Mouse (Mus musculus): ENCODE results near the gene Lrrc46.

Gene Lrrc46

DNA sequence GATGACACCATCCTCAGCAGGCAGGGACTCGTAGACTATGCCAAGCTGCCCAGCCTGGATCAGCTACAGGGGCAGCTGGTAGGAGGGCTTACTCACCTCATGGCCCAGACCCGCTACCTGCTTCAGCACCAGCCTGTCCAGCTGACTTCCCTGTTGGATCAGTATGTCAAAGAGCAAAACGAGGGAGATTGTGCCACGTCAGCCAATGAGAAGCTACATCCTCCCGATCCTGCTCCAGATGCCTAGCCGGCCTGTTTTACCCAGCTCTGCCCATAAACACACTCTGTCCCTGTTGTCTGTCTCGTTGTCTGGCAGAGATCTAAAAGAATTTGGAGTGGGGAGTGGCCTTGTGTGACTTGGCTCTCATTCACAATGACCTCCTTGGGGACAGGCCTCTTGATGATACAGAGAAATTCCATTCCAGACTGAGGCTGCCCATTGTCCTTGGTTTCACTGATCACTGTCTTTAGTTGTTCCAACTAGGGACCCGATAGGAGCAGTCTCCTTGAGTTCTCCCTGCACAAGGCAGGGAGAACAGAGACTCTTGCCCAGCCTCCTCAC, 7.0 kb upstream of the Lrrc46 start:
- DNase-seq: no peak

DNA sequence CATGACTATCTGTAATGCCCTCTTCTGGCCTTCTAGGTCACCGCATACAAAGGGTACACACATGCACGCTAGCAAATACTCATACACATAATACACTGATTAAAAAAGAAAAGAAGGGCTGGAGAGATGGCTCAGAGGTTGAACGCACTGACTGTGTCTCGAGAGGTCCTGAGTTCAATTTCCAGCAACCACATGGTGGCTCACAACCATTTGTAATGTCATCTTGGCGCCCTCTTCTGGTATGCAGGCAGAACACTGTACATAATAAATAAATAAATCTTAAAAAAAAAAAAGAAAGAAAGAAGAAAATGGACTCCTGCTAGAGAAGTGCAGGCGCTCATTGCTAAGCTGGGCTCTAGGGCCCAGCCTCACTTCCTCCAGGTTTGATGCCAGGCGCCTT, 4.7 kb upstream of the Lrrc46 start:
- DNase-seq: no peak

- DNase-seq: no peak
Observed at GRCm38 (mm10) chr11:97044902-97045301, 3.7 kb upstream of the Lrrc46 start.

GRCm38 (mm10) chr11:97040301-97041021, 746 bp downstream of the Lrrc46 start:
- no peak for DNase-seq

GRCm38 (mm10) chr11:97038881-97039280, 2.3 kb downstream of the Lrrc46 start:
- no peak for DNase-seq

DNA sequence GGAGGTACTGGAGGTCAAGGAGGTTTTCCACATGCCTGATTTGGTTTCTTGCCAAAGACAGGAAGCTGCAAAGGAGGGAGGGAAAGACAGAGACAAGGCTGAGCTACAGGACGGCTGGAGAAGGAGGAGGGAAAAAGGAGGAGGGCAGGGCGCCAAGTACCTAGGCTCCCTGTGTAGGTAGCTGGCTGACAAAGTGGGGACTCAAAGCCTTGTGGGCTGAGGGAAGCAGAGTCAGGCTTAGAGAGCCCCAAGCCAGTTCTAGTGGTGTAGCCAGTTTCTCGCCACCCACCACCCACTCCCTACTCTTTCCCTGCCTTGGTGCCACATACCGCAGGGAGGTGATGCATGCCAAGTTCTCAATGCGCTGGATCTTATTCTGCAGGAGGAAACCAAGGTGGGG, 5.1 kb downstream of the Lrrc46 start:
- no peak for DNase-seq

DNA sequence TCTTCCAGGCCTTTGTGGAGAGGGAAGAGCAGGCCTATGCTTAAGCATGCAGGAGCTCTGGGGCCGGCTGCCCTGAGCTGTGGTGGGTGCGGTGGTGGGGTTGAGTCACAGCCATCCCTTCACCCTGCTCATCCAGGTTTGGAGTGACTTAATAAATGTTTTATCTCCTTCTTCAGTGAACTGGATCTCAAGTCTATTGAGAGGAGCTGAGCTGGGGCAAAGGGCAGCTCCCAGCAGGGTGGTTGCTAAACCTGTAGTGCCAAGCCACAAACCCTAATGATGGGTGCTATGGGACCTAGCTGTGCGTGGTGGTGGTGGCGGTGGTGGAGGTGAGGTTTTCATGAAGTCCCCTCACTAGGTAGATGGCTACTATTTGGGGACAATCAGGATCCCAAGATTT, 7.4 kb downstream of the Lrrc46 start:
- DNase-seq: no peak

- no peak for DNase-seq
Observed at GRCm38 (mm10) chr11:97032499-97032898, 8.7 kb downstream of the Lrrc46 start.

GRCm38 (mm10) chr11:97031977-97032376, 9.2 kb downstream of the Lrrc46 start:
- no peak for DNase-seq

GRCm38 (mm10) chr11:97030426-97030825, 10.8 kb downstream of the Lrrc46 start:
- DNase-seq: no peak

DNA sequence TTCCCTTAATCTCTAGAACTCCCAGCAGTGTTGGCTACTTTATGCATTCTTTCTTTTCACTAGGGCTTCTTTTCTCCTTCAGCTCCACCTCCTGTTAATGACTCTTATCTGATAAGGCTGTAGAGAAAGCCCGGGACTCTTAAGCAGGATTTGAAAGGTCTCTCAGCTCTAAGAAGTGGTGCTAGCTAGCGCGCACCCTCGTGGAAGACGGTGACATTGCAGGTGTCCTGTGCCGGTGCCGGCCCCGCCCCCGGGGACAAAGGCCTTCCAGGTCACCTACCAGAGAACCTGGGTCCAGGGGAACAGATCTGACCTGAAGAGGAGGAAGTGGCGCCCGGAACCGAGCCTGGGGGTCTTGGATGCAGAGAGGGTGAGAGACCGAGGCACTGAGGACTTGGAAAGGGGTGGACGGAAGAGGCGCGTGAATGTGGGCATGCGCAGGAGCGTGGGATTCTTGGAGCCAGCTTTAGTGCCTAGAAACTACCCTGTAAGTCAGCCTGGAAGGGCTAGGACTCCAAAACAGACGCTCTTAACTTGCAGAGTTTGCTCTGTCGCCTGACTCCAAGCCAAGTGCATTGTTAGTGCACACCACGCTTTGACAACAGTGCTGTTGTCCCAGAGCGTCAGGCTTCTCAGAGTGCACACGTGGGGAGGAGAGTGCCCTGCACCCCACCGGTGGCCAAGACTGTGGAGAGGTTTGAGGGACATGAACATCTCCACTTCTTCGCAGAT, 11.4 kb downstream of the Lrrc46 start, which contains the start of gene Scrn2:
Scrn2 (plus strand) TSS at position 253 of the 732 bp plus-strand sequence.
- peak; percentile 74 to 81 for DNase-seq

DNA sequence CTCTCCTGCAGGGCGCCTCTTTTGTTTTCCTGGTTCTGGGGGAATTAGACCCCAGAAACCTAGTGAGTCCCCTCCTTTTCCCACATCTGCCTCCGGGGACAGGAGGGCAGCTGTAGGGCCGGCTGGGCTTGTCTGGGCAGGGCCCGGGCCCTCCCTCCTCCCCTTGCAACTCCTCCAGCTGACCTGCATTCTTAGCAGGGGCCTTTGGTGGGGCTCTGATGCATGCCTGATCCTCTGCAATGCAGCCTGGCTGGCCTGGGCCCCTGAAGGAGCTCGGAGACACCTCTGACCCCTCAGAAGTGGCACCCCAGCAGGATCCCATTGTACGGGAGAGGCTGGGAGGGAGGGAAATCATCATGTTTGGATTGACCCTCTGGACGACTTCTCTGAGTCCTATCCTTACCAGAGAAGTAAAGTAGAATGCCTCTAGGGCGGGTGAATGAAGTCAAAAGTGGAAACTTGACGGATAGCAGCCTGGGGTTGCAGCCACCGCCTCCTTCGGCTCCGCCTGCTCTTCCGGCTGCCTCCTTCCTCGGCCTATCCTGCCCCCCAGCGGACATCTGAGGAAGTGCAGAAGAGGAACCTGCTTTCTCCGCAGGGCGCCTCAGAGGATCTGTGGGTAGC, 15.4 kb downstream of the Lrrc46 start:
- DNase-seq: peak; percentile 90 to 91

- DNase-seq: no peak
Observed at GRCm38 (mm10) chr11:97024977-97025376, 16.2 kb downstream of the Lrrc46 start.

- DNase-seq: peak; percentile 90
Observed at GRCm38 (mm10) chr11:97021873-97022484, 19.2 kb downstream of the Lrrc46 start.

GRCm38 (mm10) chr11:97021121-97021765, 20.0 kb downstream of the Lrrc46 start:
- DNase-seq: peak in 1 of 2 experiments; percentile 28

DNA sequence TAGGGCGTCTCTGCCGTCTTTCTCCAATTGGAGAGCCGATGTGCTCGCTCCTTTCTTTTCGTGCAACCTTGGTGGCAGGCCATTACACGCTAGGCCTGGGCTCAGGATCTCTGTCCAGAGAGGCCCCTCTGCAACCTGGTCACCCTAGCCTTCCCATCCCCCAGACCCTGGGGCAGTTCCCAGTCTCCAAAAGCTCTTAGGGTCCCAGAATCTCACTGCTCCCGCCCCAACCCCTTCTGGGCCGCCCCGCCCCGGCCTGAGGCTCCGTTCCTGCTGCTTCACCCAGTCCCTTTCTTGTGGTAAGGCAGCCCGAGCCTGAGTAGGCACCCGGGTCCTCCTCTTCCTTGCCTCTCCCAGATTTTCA, 21.9 kb downstream of the Lrrc46 start:
- no peak for DNase-seq

DNA sequence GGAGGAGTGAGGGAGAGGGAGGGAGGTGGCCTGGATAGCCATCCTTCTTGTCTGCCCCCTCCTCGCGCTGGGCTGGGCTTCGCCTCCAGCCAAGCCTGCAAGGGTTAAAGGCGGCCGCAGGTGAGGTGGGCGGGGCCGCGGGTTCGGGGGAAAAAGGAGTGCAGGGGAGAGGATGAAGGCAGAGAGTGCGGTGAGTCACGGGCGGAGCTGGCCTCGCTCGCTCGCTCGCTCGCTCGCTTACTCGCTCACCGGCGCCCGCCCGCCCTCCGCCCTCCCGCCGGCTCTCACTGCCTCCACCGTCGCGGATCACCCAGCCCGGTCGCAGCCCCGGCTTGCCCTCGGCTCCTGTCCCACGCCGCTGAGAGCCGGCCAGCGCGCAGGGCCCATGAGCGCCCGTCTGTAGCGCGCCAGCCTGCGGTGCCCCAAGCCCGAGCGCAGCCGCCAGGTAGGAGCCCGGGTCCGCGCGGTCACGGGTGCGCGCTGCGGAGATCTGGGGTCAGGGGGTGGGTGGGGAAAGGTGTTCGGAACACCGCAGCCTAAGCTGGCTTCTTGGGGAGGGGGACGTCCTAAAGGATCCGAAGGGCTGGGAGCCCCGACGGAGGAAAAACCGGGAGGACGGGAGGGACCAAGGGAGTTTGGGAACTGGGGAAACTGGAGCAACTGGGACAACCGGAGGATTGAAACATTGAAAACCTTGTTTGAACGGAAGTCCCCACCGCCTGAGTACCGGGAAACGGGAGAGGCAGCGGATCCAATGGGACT, 22.4 kb downstream of the Lrrc46 start:
- DNase-seq: peak; percentile 58 to 71

DNA sequence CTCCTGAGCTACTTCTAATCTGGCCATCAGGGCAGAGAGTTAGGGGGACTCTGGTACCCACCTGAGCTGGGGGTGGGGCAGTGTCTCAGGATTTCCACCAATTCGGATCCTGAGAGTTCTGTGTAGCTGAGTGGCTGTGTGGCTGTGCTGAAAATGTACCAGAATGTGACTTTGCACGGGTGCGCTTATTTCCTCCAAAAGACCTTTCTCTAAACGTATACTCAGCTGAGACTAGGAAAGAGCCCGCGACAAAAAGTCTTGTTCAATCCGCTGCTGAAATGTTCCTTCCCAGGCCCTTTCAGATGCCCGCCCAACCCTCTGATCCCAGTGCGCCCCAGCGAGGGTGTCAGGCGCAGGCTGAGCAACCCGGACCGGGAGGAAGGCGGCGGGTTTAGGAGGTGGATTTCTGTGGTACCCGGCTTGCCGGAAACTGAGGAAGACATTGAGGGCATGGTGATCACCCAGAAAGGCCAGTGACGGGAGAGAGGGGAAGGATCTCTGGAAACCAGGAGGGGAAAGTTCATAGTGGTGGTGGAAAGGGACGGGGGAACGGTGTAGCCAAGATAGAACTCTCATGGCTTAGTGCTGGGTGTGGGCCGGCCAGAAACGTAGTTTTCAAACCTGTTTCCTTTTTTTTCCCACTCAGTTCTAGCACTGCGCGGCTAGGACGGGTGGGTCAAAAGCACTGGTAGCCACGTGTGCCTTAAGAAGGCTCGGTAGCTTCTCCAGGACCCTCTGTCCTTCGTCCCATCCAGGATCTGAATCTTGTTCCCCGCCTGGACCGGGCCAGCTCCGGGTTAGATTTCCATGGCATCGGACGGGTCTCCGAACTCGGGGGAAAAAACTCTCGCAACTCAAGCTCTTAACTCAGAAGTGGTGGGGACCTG, 23.3 kb downstream of the Lrrc46 start:
- peak in 1 of 2 experiments; percentile 21 for DNase-seq

DNA sequence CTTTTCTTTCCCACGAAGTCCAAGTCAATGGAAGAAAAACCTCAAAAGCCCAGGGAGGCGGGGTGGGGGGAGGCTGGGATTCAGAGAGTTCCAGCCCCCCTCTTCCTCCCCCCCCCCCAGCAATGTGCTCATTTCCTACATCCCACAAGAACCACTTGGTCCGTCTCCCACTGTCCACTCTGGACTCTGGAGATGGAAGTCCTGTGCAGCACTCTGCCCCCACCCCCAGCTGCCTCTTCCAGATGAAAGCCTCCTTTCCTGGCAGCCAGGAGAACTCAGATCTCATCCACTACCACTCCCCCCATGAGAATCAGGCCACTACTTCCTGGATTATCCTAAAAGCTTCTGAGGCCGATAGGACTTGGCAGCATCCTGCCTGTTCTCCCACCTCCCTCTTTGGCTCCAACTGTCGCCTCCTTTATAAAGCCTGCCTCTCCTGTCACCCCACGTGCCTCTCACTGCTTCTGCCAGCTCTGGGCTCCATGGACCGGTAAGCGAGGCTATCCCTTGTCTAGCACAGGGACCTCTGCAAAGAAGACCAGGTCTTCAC, 28.0 kb downstream of the Lrrc46 start, which contains the start of gene Sp6:
Sp6 (plus strand) TSS at position 274 of the 550 bp plus-strand sequence.
- DNase-seq: no peak

- no peak for DNase-seq
Observed at GRCm38 (mm10) chr11:97009198-97009790, 31.9 kb downstream of the Lrrc46 start.

Data from thymus, postnatal 36 days (tissue).